Mouse (Mus musculus) gastrocnemius, postnatal 25 days (tissue): ENCODE measurements around the gene Slco4a1. TPM values are rescaled to one million over a fixed set of nuclear protein-coding genes. Genes with fewer than 3 reads are reported as not detected.

ENCODE experiments used
- DNase-seq: peaks from one replicate; pipeline ENCODE4 v3.0.0; 2022
- total RNA-seq, 2 experiments: library from RNA; stranded (reverse); gene quantifications; 1 replicate in 1 of 2; 2 replicates in 1 of 2; pipeline ENCODE4 v1.2.3; 2021

The Slco4a1 gene
- total RNA-seq, 2 experiments from 2014 or later, result not detected

- DNase-seq, result no peak
These were observed 10.1 kb upstream of the Slco4a1 start for GRCm38 (mm10) chr2:180445962-180446361.

GRCm38 (mm10) chr2:180449007-180449406 lies 7.0 kb upstream of the Slco4a1 start:
- no peak for DNase-seq

- no peak for DNase-seq
These were observed 5.5 kb upstream of the Slco4a1 start for GRCm38 (mm10) chr2:180450529-180450928.

GRCm38 (mm10) chr2:180456705-180457104 lies 660 bp downstream of the Slco4a1 start:
- DNase-seq, result no peak

GRCm38 (mm10) chr2:180457680-180458079 lies 1.6 kb downstream of the Slco4a1 start:
- no peak for DNase-seq

- DNase-seq, result no peak
These were observed 3.4 kb downstream of the Slco4a1 start for GRCm38 (mm10) chr2:180459437-180459836.

GRCm38 (mm10) chr2:180460801-180461200 lies 4.8 kb downstream of the Slco4a1 start:
- no peak for DNase-seq

GRCm38 (mm10) chr2:180462593-180462992 lies 6.5 kb downstream of the Slco4a1 start:
- DNase-seq, result no peak

- DNase-seq, result no peak
These were observed 10.5 kb downstream of the Slco4a1 start for GRCm38 (mm10) chr2:180466505-180466904.

- no peak for DNase-seq
These were observed 12.8 kb downstream of the Slco4a1 start for GRCm38 (mm10) chr2:180468871-180469270.

GRCm38 (mm10) chr2:180469768-180470167 lies 13.7 kb downstream of the Slco4a1 start:
- no peak for DNase-seq

- no peak for DNase-seq
These were observed 16.4 kb downstream of the Slco4a1 start for GRCm38 (mm10) chr2:180472306-180473079.

GRCm38 (mm10) chr2:180473080-180473440 lies 17.0 kb downstream of the Slco4a1 start:
- DNase-seq, result no peak

GRCm38 (mm10) chr2:180474864-180475263 lies 18.8 kb downstream of the Slco4a1 start:
- DNase-seq, result no peak

GRCm38 (mm10) chr2:180482274-180482673 lies 26.2 kb downstream of the Slco4a1 start:
- no peak for DNase-seq

- no peak for DNase-seq
These were observed 28.8 kb downstream of the Slco4a1 start for GRCm38 (mm10) chr2:180484882-180485281.

GRCm38 (mm10) chr2:180485306-180485705 lies 29.3 kb downstream of the Slco4a1 start:
- DNase-seq, result no peak

- no peak for DNase-seq
These were observed 32.2 kb downstream of the Slco4a1 start for GRCm38 (mm10) chr2:180488210-180488751.

GRCm38 (mm10) chr2:180495906-180496305 lies 39.9 kb downstream of the Slco4a1 start:
- DNase-seq, result no peak

GRCm38 (mm10) chr2:180499741-180500140 lies 43.7 kb downstream of the Slco4a1 start, which contains the start of gene Ntsr1:
Gene Ntsr1 (plus strand): TSS chr2:180499976.
- no peak for DNase-seq

GRCm38 (mm10) chr2:180500726-180501125 lies 44.7 kb downstream of the Slco4a1 start:
- DNase-seq, result no peak

- no peak for DNase-seq
These were observed 45.3 kb downstream of the Slco4a1 start for GRCm38 (mm10) chr2:180501217-180501967.

GRCm38 (mm10) chr2:180506281-180506680 lies 50.2 kb downstream of the Slco4a1 start:
- DNase-seq, result no peak
